Mouse (Mus musculus) hindbrain, embryonic 16.5 days (tissue): ENCODE measurements around the gene Cpa1. TPM values are rescaled to one million over a fixed set of nuclear protein-coding genes. Genes with fewer than 3 reads are reported as not detected.

Source experiments
- ATAC-seq: fragments of 200-750 bp; cut with Nextera tagmentation; 2 replicates; pipeline ENCODE4 v1.8.0; 2017; ENCODE audit warnings: moderate TSS enrichment, moderate library complexity
- H3K27ac ChIP-seq: fragments of 300-500 bp; sonication (generic); 2 replicates; pipeline ENCODE4 v1.5.1; 2014; ENCODE audit warnings: low read depth, mild to moderate bottlenecking, control low read depth, low read length, moderate library complexity
- H3K27me3 ChIP-seq: fragments of 300-500 bp; sonication (generic); replicated peaks from 2 replicates; pipeline ENCODE4 v1.6.1; 2014; ENCODE audit warnings: low read length; ENCODE audit not compliant: control insufficient read depth, insufficient read depth
- H3K36me3 ChIP-seq: fragments of 300-500 bp; sonication (generic); 2 replicates; pipeline ENCODE4 v1.6.1; 2014; ENCODE audit warnings: mild to moderate bottlenecking, low read length, moderate library complexity, mixed read lengths; ENCODE audit not compliant: control insufficient read depth, insufficient read depth
- H3K4me1 ChIP-seq: fragments of 300-500 bp; sonication (generic); 2 replicates; pipeline ENCODE4 v1.6.1; 2014; ENCODE audit warnings: low read depth, low read length; ENCODE audit not compliant: control insufficient read depth, insufficient read depth
- H3K4me2 ChIP-seq: fragments of 300-500 bp; sonication (generic); 2 replicates; pipeline ENCODE4 v1.6.1; 2014; ENCODE audit warnings: mild to moderate bottlenecking, low read length, control low read depth, moderate library complexity
- H3K4me3 ChIP-seq: fragments of 300-500 bp; sonication (generic); 2 replicates; pipeline ENCODE4 v1.5.1; 2014; ENCODE audit warnings: mild to moderate bottlenecking, low read length, control low read depth, moderate library complexity
- H3K9ac ChIP-seq: fragments of 300-500 bp; sonication (generic); 2 replicates; pipeline ENCODE4 v1.6.1; 2014; ENCODE audit warnings: low read depth, mild to moderate bottlenecking, control low read depth, low read length, moderate library complexity
- H3K9me3 ChIP-seq: fragments of 300-500 bp; sonication (generic); 2 replicates; pipeline ENCODE4 v1.6.1; 2014; ENCODE audit warnings: mild to moderate bottlenecking, low read length, moderate library complexity; ENCODE audit not compliant: control insufficient read depth
- WGBS: fragments of 180-500 bp; shearing (Covaris S2); extraction: QIAGEN DNeasy Blood & Tissue Kit; methylation state at CpG from one replicate; pipeline ENCODE4 v1.1.7; 2014; 5-methylcytosine and 5-hydroxymethylcytosine counted together
- polyA plus RNA-seq: library from polyadenylated mRNA; unstranded; fragments of >200 nt; fragmentation: Nextera tagmentation; extraction: Ambion mirVana; gene quantifications from 2 replicates; pipeline ENCODE4 v1.2.1, GENCODE M21; 2015

The Cpa1 gene
- polyA plus RNA-seq, 1 experiment from 2014 or later = 0.85 TPM

DNA sequence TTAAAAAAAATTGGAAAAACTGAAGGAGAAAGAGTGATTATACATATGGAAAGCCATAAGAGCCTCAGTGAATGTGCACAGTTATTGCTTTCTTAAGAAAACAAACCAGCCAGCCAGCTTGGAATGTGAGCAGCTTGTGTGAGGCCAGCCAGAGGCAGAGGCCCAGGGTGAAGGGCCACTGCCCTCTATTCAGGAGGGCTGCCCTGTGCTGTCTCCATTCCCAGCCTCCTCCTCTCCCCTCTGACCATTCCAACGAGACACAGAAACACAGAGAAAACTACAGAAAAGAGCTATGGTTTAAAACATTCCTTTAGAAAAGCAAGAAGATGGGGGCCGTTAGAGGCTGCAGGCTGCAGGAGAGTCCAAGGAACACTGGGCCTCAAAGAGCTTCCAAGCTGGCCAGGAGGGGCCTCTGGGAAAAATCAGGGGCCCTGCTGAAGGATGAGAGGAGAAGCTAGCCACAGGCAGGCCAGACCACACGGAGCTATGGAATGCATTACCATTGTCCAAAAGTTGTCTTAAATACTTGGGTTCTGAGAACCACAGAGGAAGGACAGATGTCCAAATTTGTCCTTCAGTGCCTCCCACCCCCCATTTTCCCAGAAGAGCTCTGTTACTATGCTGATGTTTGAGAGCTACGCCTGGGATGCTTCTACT is 2.7 kb upstream of the Cpa1 start:
- ATAC-seq = no peak
- 32% methylated on average over 4 of the region's 4 CpGs for WGBS
- Histone ChIP-seq H3K27ac (peak overlapping the region; percentile 44), H3K4me1 (peaks cover 2% of the 10 kb centered on the region; the same call in 1 of the 2 replicates), H3K27me3 (no peaks in the 10 kb centered on the region), H3K9me3 (no peaks in the 10 kb centered on the region), H3K4me2 (no peak overlapping the region), H3K4me3 (no peak overlapping the region), H3K9ac (0 out of 2 replicates have a peak overlapping the region, but pooled peaks have one; percentile 15), H3K36me3 (no peaks in the 10 kb centered on the region)

DNA sequence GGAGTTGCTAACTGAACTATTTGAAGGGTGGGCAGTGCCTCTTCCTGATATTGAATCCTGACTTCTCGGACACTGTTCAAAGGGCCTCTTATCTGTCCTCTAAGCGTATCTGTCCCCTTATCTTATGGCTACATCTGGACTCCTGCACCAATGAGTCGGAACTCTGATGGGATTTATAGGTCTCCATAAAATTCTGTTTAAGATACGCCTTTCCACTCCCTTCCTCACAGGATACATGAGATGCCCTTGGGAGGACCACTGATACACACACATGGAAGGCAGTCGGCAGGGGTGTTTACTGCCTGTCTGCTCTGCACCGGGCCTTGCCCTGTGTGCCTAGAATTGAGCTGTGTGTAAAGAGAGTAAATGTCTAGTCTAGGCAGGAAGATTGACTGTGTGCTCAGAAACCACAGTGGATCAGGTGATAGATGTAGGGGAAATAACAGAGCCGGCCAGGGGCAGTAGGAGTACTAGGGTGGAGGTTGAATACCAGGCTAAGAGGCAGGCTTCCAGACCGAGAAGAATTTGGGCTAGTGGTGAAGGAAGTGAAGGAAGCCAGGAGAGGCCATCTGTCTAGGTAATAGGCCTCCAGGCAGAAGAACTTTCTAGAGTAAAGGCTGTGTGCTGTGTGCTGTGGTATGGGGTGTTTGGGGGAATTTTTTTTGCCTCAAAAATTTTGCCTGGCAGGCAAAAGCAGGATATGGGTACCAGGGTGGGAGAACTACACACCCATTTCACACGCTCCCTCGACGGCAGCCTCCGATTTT is 4.9 kb downstream of the Cpa1 start:
- Histone ChIP-seq H3K27me3 (no peaks in the 10 kb centered on the region), H3K9me3 (no peaks in the 10 kb centered on the region), H3K4me3 (no peak overlapping the region), H3K36me3 (no peaks in the 10 kb centered on the region), H3K9ac (no peak overlapping the region), H3K4me2 (no peak overlapping the region), H3K4me1 (no peaks in the 10 kb centered on the region), H3K27ac (no peak overlapping the region)
- WGBS = 84% methylated on average over 12 of the region's 12 CpGs
- no peak for ATAC-seq

- Histone ChIP-seq H3K27me3 (no peaks in the 10 kb centered on the region), H3K4me3 (no peak overlapping the region), H3K36me3 (no peaks in the 10 kb centered on the region), H3K4me2 (no peak overlapping the region), H3K4me1 (peaks cover 2% of the 10 kb centered on the region; the same call in 1 of the 2 replicates), H3K9ac (no peak overlapping the region), H3K9me3 (no peaks in the 10 kb centered on the region), H3K27ac (no peak overlapping the region)
- ATAC-seq = no peak
- 57% methylated on average over 3 of the region's 3 CpGs for WGBS
Observed at GRCm38 (mm10) chr6:30644462-30644861, 5.4 kb downstream of the Cpa1 start.

GRCm38 (mm10) chr6:30645379-30645778 is 6.4 kb downstream of the Cpa1 start:
- ATAC-seq = no peak
- Histone ChIP-seq H3K27ac (no peak overlapping the region), H3K4me3 (no peak overlapping the region), H3K27me3 (no peaks in the 10 kb centered on the region), H3K9ac (no peak overlapping the region), H3K9me3 (no peaks in the 10 kb centered on the region), H3K4me1 (peaks cover 9% of the 10 kb centered on the region), H3K4me2 (no peak overlapping the region), H3K36me3 (no peaks in the 10 kb centered on the region)
- 59% methylated on average over 6 of the region's 6 CpGs for WGBS

DNA sequence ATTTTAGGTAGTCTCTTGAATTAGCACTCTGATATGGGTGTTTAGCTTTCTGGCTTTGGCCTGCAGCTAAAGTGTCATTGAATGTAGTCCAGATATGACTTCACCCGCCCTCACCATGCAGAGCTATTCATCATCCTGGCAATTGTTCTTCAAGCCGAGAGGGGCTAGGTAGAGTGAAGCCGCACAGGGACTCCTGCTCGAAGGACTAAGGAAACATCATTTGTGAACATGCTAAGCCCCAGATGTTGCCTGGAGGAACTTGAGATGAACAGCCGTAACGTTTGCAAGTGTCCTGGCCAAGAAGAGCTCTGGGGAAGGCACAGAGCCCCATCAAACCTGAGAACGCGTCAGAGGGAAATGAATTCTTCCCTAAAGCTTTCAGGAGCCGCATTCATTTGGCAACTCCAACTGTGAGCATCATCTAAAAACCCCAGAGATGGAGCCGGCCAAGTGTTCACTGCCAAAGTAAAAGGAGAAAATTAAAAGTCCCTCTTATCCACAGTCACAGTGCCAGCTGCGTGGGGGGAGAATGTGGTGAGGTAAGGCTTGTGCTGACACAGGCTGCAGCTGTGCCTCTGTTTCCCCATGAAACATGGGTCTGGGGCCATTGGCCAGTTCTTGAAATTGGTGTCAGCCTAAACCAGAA is 10.8 kb downstream of the Cpa1 start:
- Histone ChIP-seq H3K36me3 (no peaks in the 10 kb centered on the region), H3K4me3 (no peak overlapping the region), H3K4me1 (peaks cover 26% of the 10 kb centered on the region), H3K4me2 (no peak overlapping the region), H3K27ac (0 out of 2 replicates have a peak overlapping the region, but pooled peaks have one; percentile 20), H3K9ac (no peak overlapping the region), H3K9me3 (no peaks in the 10 kb centered on the region), H3K27me3 (no peaks in the 10 kb centered on the region)
- WGBS = 48% methylated on average over 11 of the region's 11 CpGs
- no peak for ATAC-seq

DNA sequence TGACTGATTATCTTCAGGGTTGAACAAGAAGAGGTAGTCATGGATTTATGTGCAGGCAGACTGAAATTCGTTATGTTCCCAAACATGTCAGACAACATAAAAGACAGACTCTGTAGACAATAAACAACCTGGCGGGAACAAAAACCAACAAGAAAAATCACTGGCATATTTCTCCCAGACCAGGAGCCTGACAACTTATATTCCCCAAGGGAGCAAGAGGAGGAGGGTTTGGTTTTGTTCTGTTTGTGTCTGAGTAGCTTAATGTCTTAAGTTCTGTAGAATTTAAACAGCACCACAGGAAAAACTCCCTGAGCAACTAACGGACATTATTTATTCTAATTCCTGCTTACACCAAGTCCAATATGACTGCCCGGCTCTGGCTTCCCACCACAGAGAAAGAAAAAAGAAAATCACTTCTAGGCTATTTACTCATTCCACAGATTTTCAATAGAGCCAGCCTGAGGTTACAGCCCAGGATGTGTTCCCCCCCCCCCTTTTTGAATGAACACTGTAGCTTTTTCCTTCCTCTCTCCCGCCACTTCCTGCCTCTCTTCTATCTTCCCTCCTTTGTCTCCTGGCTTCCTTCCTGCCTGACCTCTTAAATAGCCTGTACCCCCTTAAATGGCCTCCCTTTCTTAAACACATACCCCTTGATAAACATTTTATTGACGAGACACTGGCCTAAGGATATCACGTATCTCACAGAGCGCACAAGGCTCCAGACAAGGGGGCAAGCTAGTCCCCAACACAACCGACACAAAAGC is 13.6 kb downstream of the Cpa1 start:
- no peaks in the 10 kb centered on the region for H3K27me3 ChIP-seq
- no peak overlapping the region for H3K4me3 ChIP-seq
- ATAC-seq = no peak
- no peak overlapping the region for H3K9ac ChIP-seq
- 54% methylated on average over 9 of the region's 9 CpGs for WGBS
- H3K36me3 ChIP-seq = no peaks in the 10 kb centered on the region
- peaks cover 37% of the 10 kb centered on the region for H3K4me1 ChIP-seq
- H3K27ac ChIP-seq = peak overlapping the region; percentile 66
- no peak overlapping the region for H3K4me2 ChIP-seq
- H3K9me3 ChIP-seq = no peaks in the 10 kb centered on the region

DNA sequence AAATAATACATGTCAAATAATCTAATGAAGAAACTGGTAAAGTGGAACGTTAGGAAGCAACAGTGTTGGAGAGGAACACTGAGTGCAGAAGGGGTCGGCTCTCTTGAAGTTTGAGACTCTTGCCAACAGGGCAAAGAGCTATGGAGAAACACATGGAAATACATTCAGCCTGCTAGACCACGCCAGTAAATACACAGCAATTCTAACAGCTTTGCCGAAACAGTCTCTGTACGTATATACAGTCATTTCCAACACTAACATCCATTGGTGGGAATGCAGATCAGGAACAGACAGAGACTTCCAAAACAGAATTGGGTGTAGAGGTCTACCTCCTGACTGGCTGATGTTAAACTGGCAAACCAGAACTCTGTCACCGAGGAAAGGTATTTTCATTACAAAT is 14.5 kb downstream of the Cpa1 start:
- Histone ChIP-seq H3K36me3 (no peaks in the 10 kb centered on the region), H3K9me3 (no peaks in the 10 kb centered on the region), H3K4me2 (no peak overlapping the region), H3K9ac (no peak overlapping the region), H3K27ac (peak overlapping the region; percentile 51), H3K27me3 (no peaks in the 10 kb centered on the region), H3K4me1 (peaks cover 37% of the 10 kb centered on the region), H3K4me3 (no peak overlapping the region)
- WGBS = 66% methylated on average over 6 of the region's 6 CpGs
- no peak for ATAC-seq

- no peak overlapping the region for H3K9ac ChIP-seq
- H3K9me3 ChIP-seq = no peaks in the 10 kb centered on the region
- peak overlapping the region; percentile 51 for H3K27ac ChIP-seq
- WGBS = 16% methylated on average over 6 of the region's 6 CpGs
- ATAC-seq = no peak
- peaks cover 35% of the 10 kb centered on the region for H3K4me1 ChIP-seq
- no peak overlapping the region for H3K4me3 ChIP-seq
- no peak overlapping the region for H3K4me2 ChIP-seq
- H3K27me3 ChIP-seq = no peaks in the 10 kb centered on the region
- no peaks in the 10 kb centered on the region for H3K36me3 ChIP-seq
Observed at GRCm38 (mm10) chr6:30654402-30654859, 15.4 kb downstream of the Cpa1 start.
